Mouse (Mus musculus) brown adipose tissue, adult 24 weeks (tissue): ENCODE results near the gene A630076J17Rik. TPM values are rescaled to one million over a fixed set of nuclear protein-coding genes. Genes with fewer than 3 reads are reported as not detected.
A peak's percentile ranks its signal among the peaks of the same experiment; 100 is the strongest.

Experiments
- H3K27ac ChIP-seq: fragments of 200-500 bp; replicated peaks from 2 replicates; pipeline ENCODE4 v1.5.1; 2012; ENCODE audit warnings: low read depth, mild to moderate bottlenecking, low read length
- H3K4me1 ChIP-seq: fragments of 200-500 bp; 2 replicates; pipeline ENCODE4 v1.6.1; 2012; ENCODE audit warnings: low read length, mixed read lengths; ENCODE audit not compliant: control insufficient read depth, insufficient read depth, insufficient read length
- H3K4me3 ChIP-seq: fragments of 200-500 bp; 2 replicates; pipeline ENCODE4 v1.5.1; 2012; ENCODE audit warnings: low read depth, mild to moderate bottlenecking, low read length, moderate library complexity; ENCODE audit not compliant: insufficient read depth
- polyA plus RNA-seq: library from polyadenylated mRNA; stranded (reverse); fragments of >200 nt; gene quantifications from 2 replicates; pipeline ENCODE4 v1.2.4, GENCODE M21; 2012; ENCODE audit not compliant: missing spikeins, insufficient read depth, insufficient read length

Gene A630076J17Rik
- polyA plus RNA-seq, 1 experiment = not detected

DNA sequence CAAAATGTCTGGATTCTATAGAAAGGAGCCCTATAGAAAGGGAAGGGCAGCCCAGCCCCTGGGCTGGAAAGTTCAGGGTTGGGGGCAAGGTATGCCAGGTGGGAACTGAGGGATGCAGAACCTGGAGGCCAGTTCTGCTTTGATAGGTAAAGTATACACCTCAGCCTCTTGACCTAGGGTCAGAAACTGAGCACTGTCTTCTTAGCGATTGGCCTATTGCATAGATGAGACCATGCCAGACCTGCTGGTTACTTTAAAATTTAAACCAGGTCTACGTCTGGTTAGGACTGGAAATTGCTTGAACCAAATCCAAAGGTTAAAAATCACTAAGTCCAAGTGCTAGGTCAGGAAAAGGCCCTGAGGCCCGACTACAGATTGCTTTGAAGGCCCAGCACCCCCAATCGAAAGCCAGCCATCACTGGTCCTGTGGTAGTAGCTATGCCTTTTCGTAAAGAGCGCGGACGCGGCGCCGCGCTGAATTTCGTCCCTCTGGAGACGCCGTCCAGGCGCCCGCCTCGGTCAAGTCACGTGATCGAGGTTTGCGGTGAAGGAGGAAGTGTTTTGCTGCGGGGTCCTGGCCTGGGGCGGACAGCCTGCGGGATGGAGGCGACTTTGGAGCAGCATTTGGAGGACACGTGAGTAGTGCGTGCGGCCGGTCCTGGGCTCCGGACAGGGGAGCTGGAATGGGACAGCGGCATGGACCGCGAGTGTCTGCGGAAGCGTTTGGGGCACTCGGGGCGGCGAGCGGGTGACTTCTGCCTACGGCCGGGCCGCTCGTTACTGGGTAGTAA lies 48.3 kb downstream of the A630076J17Rik start, which contains the start of gene Lamtor5:
TSS of gene Lamtor5 (plus strand) at position 380 of the 791 bp plus-strand sequence.
- Histone ChIP-seq H3K27ac (peak within 1 kb of the TSS; percentile 40; the same call in 1 of the 2 replicates), H3K4me1 (no peaks in the 10 kb centered on the region), H3K4me3 (peak within 1 kb of the TSS; percentile 85)

Other genes starting within 250 kb of the A630076J17Rik start
- 0.55 TPM in 1 of 2 replicates, not detected in the other for gene Kcna3, start 194.4 kb upstream of the A630076J17Rik start, polyA plus RNA-seq
- gene Kcna2, start 129.5 kb upstream of the A630076J17Rik start, polyA plus RNA-seq = 1.3 and 1.6 TPM in 2 replicates
- gene Kcna10, start 47.6 kb upstream of the A630076J17Rik start, polyA plus RNA-seq = not detected in 2 replicates
- not detected in 2 replicates for gene Cym, start 8.9 kb upstream of the A630076J17Rik start, polyA plus RNA-seq
- not detected in 2 replicates for gene Prok1, start 9.1 kb downstream of the A630076J17Rik start, polyA plus RNA-seq
- 146 and 167 TPM in 2 replicates for gene Lamtor5, start 48.2 kb downstream of the A630076J17Rik start, polyA plus RNA-seq
- 0.83 TPM in 1 of 2 replicates, not detected in the other for gene Slc16a4, start 60.6 kb downstream of the A630076J17Rik start, polyA plus RNA-seq
- 7.2 and 8.9 TPM in 2 replicates for gene Rbm15, start 103.1 kb downstream of the A630076J17Rik start, polyA plus RNA-seq
- 0.48 and 0.50 TPM in 2 replicates for gene Kcnc4, start 228.9 kb downstream of the A630076J17Rik start, polyA plus RNA-seq